Mouse (Mus musculus) myocyte (in vitro differentiated cells): ENCODE measurements around the gene Ccdc86.

ENCODE experiments used
- CEBPB ChIP-seq: IDR thresholded peaks from 2 replicates; pipeline ENCODE4 v1.6.1; 2011; ENCODE audit warnings: mild to moderate bottlenecking, moderate library complexity; ENCODE audit not compliant: poor library complexity, insufficient read depth, severe bottlenecking
- MAX ChIP-seq: IDR thresholded peaks from one replicate; pipeline ENCODE4 v1.6.1; 2011; ENCODE audit warnings: low read depth, mild to moderate bottlenecking, control low read depth
- MYOG ChIP-seq, 3 experiments: IDR thresholded peaks; one replicate each; pipeline ENCODE4 v1.6.1; 2011; ENCODE audit warnings: control low read depth in 2 of 3, low read depth in 2 of 3, mild to moderate bottlenecking in 2 of 3; ENCODE audit not compliant: insufficient read length in 2 of 3, control insufficient read depth in 1 of 3, insufficient read depth in 1 of 3
- POLR2A ChIP-seq: IDR thresholded peaks from one replicate; pipeline ENCODE4 v1.6.1; 2011; ENCODE audit warnings: low read depth, mild to moderate bottlenecking, control low read depth, moderate library complexity; ENCODE audit not compliant: insufficient read length
- REST ChIP-seq: IDR thresholded peaks from one replicate; pipeline ENCODE4 v1.6.1; 2011; ENCODE audit warnings: mild to moderate bottlenecking, control low read depth, moderate library complexity; ENCODE audit not compliant: insufficient read depth, insufficient read length
- SRF ChIP-seq: IDR thresholded peaks from one replicate; pipeline ENCODE4 v1.6.1; 2011; ENCODE audit warnings: low read depth; ENCODE audit not compliant: control insufficient read depth, insufficient read length
- TCF12 ChIP-seq: IDR thresholded peaks from one replicate; pipeline ENCODE4 v1.6.1; 2011; ENCODE audit warnings: mild to moderate bottlenecking, control low read depth; ENCODE audit not compliant: poor library complexity, insufficient read depth, severe bottlenecking

- TF ChIP-seq POLR2A = no peak
- TF ChIP-seq MAX = no peak
- TF ChIP-seq TCF12 = no peak
- TF ChIP-seq MYOG (IDR thresholded peaks at IDR 0.05; ENCODE audit: control insufficient read depth in 1 of 3, insufficient read depth in 1 of 3, insufficient read length in 2 of 3, low read depth in 2 of 3) = no peak
- no peak for TF ChIP-seq CEBPB
- no peak for TF ChIP-seq REST
- TF ChIP-seq SRF = no peak
Observed at GRCm38 (mm10) chr19:10907891-10908290, 41.2 kb downstream of the Ccdc86 start.
